Mouse (Mus musculus): ENCODE data around the gene Sdhd. TPM values are rescaled to one million over a fixed set of nuclear protein-coding genes. Genes with fewer than 3 reads are reported as not detected.

The Sdhd gene
- polyA plus RNA-seq, 1 experiment = 156 TPM

Other genes starting within 250 kb of the Sdhd start
- gene Plet1, start 109.3 kb downstream of the Sdhd start, polyA plus RNA-seq (2012; rRNA removed) = 0.58 and 0.90 TPM in 2 replicates
- 73.9 and 76.7 TPM in 2 replicates for gene Pts, start 75.1 kb downstream of the Sdhd start, polyA plus RNA-seq (2012; rRNA removed)
- gene Il18, start 49.0 kb downstream of the Sdhd start, polyA plus RNA-seq (2012; rRNA removed) = 55.8 and 70.2 TPM in 2 replicates
- 4.0 and 4.3 TPM in 2 replicates for gene Bco2, start 48.6 kb downstream of the Sdhd start, polyA plus RNA-seq (2012; rRNA removed)
- not detected in 2 replicates for gene Tex12, start 42.5 kb downstream of the Sdhd start, polyA plus RNA-seq (2012; rRNA removed)
- 400 and 414 TPM in 2 replicates for gene Timm8b, start 98 bp upstream of the Sdhd start, polyA plus RNA-seq (2012; rRNA removed)
- gene Pih1d2, start 13.5 kb upstream of the Sdhd start, polyA plus RNA-seq (2012; rRNA removed) = 3.6 and 5.3 TPM in 2 replicates
- gene Nkapd1, start 13.7 kb upstream of the Sdhd start, polyA plus RNA-seq (2012; rRNA removed) = 14.0 and 15.0 TPM in 2 replicates
- 39.1 and 54.1 TPM in 2 replicates for gene Dlat, start 56.0 kb upstream of the Sdhd start, polyA plus RNA-seq (2012; rRNA removed)
- 35.7 and 41.8 TPM in 2 replicates for gene Dixdc1, start 135.7 kb upstream of the Sdhd start, polyA plus RNA-seq (2012; rRNA removed)
- 3.3 and 3.8 TPM in 2 replicates for gene 2310030G06Rik, start 142.7 kb upstream of the Sdhd start, polyA plus RNA-seq (2012; rRNA removed)
- gene Cryab, start 147.5 kb upstream of the Sdhd start, polyA plus RNA-seq (2012; rRNA removed) = 141 and 186 TPM in 2 replicates
- gene Hspb2, start 148.5 kb upstream of the Sdhd start, polyA plus RNA-seq (2012; rRNA removed) = 2.2 and 2.6 TPM in 2 replicates
- 5.5 and 6.2 TPM in 2 replicates for gene Fdxacb1, start 164.4 kb upstream of the Sdhd start, polyA plus RNA-seq (2012; rRNA removed)
- gene Alg9, start 171.2 kb upstream of the Sdhd start, polyA plus RNA-seq (2012; rRNA removed) = 22.5 and 23.5 TPM in 2 replicates
- gene 1110032A03Rik, start 171.7 kb upstream of the Sdhd start, polyA plus RNA-seq (2012; rRNA removed) = 80.4 and 90.8 TPM in 2 replicates
- gene Ppp2r1b, start 241.5 kb upstream of the Sdhd start, polyA plus RNA-seq (2012; rRNA removed) = 14.0 and 16.8 TPM in 2 replicates

Measured in frontal cortex, adult 2 months (tissue).